Mouse (Mus musculus): ENCODE results near the gene Ptpn13.

- no peak for TF ChIP-seq CTCF (IDR thresholded peaks at IDR 0.05; ENCODE audit: control insufficient read depth, insufficient read depth, insufficient replicate concordance, low read depth, low read length)
- TF ChIP-seq POLR2A (IDR thresholded peaks at IDR 0.05; ENCODE audit: control insufficient read depth, low read depth, low read length) = no peak
These were observed 91.6 kb downstream of the Ptpn13 start for GRCm38 (mm10) chr5:103516555-103516954.
